Mouse (Mus musculus): ENCODE measurements around the gene Yipf4. TPM values are rescaled to one million over a fixed set of nuclear protein-coding genes. Genes with fewer than 3 reads are reported as not detected.
A peak's percentile ranks its signal among the peaks of the same experiment; 100 is the strongest.

Gene Yipf4
- total RNA-seq, 1 experiment from 2014 or later, result 82.9 TPM

DNA sequence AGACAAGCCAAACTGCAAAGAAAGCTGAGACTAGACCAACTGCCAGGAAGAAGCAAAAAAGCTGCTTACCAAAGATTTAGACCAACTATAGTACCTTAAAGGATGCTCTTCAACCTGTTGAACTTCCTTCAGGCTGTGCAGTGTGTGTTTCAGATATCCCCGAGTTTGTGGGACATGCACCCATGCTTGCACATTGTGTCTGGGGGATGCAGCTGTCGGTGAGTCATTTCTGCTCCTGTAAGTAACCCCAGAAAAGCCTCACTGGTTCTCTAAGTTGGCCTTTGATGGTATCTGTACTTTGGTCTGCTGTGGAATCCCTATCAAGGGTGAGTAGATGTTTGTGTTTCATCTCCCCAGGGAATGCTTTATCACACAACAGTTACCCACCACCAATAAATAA is 23.0 kb downstream of the Yipf4 start:
- ATAC-seq (replicated peaks; ENCODE audit: insufficient number of reproducible peaks, low FRiP score, low TSS enrichment, poor library complexity, severe bottlenecking), result no peak

DNA sequence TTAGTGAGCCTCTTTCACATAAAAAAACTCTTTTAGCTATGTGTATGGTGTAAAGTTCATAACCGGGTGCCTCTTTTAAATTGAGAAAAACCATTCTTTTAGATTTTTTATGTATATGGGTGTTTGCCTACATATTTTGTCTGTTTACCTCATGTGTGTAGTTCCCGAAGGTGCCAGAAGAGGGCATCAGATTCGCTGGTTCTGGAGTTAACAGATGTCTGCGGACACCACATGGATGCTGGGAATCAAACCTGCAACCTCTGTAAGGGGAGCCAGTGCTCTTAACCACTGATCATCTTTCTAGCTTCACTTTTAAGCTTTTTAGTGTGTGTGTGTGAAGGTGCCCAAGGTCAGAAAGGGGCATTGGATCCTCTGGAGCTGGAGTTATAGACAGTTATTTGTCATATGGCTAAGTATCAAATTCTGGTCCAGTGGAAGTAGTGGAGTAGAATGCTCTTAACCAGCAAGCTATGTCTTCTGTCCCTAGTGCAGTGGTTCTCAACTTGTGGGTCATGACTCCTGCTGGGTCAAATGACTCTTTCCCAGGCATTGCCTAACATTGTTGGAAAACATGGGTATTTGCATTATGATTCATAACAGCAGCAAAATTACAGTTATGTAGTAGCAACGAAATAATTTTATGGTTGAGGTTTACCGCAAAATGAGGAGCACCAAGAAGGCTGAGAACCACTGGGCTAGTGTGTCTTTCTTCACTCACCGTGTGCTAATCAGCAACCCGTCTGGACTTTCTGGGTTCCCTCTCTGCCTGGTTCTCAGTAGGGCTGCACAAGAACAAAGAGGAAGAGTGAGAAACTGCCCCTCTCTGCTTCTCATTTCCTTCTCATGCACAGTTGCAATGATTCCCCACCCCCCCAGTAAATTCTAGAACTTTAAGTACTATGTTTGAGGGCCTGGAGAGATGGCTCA is 33.8 kb downstream of the Yipf4 start:
- peak; percentile 52 for ATAC-seq (replicated peaks; ENCODE audit: insufficient number of reproducible peaks, low FRiP score, low TSS enrichment, poor library complexity, severe bottlenecking)

DNA sequence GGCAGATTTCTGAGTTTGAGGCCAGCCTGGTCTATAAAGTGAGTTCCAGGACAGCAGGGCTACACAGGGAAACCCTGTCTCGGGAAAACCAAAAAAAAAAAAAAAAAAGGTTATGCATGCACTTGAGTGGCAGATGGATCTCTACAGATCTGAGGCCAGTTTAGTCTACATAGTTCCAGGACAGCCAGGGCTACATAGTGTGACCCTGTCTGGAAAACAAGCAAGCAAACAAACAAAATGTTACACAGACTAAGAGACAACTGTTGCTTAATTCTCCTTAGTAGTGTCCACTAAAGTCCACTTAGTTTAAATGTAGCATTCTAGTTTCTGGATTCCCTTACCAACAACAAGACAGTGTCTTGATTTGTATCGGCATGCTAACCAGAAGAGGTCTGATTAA is 36.8 kb downstream of the Yipf4 start:
- no peak for ATAC-seq (replicated peaks; ENCODE audit: insufficient number of reproducible peaks, low FRiP score, low TSS enrichment, poor library complexity, severe bottlenecking)

DNA sequence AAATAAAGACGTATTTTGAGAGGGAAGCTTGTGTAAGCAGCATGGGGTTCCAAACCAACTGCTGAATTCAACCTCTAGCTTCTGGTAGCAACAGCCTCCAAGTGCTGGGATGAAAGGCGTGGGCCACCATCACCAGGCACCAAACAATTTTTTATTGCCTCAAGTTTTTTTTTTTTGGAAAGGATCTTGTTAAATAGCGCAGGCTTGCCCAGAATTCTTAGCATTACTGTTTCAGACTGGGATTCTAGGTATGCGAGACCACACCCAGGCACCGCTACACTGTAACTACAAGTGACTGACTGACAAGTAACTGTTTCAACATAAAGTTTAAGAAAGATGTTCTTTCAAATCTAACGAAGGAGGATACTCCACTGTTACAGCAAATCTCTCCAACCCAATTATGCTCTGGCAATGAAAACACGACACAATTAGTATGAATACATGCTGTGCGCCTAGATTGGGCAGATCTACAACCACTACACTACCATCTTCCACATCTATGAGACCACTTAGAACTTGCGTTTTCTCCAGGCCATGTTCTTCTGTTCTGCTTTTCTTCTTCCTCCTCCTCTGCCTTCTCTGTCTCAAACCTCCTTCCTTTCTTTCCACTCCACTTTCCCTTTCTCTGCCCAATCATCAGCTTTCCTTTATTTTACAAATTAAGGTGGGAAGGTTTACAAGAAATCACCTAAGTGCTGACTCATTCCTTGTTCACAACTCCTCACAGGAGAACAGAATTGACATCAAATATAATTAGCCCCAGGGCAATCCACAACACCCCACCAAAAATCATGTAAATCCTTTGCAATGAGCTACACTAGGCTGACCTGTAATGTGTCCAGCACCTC is 37.7 kb downstream of the Yipf4 start:
- ATAC-seq (replicated peaks; ENCODE audit: insufficient number of reproducible peaks, low FRiP score, low TSS enrichment, poor library complexity, severe bottlenecking), result no peak

DNA sequence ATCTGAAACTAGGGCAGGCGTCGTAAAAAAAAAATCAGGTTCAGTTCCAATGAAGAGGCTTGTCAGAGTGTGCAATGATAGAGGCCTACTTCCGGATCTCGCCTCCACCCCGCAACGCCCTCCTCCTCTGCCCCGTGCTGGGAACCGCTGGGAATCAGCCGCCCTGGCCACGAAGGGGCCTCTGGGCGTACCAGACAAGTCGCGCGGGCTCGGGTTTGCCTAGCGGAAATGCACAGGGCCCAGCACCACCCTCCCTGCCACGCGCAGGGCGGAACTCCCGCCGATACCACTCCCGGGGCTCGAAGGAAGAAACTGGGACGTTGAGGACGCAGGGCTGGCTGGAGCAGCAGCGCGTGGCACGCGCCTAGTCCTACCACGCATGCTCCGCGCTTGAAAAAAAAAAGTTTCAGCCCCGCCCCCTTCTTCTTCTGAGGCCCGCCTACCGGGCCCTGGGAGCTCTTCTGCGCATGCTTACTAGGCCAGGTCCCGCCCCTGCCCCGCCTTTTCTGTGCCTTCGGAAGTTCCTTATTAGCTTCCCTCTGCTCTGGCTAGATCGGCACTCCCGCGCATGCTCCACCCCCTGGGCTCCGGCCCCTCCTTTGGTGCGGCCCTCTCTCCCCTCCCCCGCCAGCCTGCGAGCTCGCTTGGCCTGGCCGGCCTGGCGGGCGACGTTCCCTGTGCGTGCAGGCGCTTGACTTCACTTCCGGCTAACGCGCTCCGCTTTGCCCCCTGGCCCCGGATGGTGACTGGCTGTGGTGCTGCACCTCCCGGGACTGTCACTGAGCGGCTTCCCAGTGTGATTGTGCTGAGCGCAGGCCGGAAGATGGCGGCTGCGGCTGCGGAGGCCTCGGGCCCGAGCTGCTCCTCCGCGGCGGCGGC is 38.7 kb downstream of the Yipf4 start, which contains the start of gene Birc6:
TSS of gene Birc6 (plus strand) at position 567 of the 879 bp plus-strand sequence.
- ATAC-seq (replicated peaks; ENCODE audit: insufficient number of reproducible peaks, low FRiP score, low TSS enrichment, poor library complexity, severe bottlenecking), result peak; percentile 85

DNA sequence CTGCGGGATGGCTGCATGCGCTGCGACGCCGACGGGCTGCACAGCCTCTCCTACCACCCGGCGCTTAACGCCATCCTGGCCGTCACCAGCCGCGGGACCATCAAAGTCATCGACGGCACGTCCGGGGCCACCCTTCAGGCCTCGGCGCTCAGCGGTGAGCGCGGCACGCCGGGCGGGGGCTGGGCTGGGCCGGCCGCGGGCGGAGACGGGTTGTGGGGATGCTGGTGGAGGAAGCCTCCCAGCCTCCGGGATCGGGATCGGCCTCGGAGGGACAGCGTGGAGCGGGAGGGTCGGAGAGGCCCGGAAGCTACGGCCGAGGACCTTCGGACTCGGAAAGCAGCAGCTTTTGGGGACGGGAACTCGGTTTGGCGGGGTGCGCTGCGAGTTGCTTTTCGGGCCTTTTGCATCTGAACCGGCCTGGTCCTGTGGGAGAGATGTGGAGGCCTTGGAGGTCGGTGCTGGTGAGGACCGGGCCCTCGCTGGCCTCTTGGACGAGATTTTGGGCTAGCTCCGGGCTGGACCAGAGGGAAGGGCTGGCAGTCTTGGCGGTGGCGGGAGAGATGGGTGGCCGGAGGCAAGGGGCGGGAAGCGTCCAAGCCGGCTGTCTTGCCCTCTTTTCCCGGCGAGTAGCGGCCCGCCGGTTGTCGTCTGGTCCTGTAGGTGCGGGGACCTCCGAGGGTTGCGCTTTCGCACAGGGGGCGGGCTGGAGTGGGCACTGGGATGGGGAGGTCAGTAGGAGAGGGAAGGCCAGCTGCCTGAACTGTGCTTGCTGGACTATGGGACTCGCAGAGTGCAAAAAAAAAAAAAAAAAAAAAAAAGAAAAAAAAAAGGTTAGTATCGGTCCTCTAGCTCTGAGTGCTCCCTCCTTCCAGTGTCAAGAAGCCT is 39.6 kb downstream of the Yipf4 start:
- peak; percentile 7; the same call in 1 of the 2 replicates for ATAC-seq (replicated peaks; ENCODE audit: insufficient number of reproducible peaks, low FRiP score, low TSS enrichment, poor library complexity, severe bottlenecking)

DNA sequence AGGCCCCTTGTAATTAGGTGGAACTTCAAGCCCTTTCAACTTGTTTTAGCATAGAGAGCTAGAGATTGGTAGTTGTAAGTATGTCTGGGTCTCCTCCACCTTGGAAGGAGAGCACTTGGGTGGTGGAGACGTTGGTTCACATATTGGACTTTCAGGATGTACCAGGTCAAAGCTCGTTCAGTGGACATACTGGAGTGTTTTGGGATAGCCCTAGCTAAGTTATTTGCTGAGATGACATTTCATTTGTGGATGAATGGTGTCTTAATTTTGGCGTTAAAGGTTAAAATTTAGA is 40.2 kb downstream of the Yipf4 start:
- ATAC-seq (replicated peaks; ENCODE audit: insufficient number of reproducible peaks, low FRiP score, low TSS enrichment, poor library complexity, severe bottlenecking), result no peak

DNA sequence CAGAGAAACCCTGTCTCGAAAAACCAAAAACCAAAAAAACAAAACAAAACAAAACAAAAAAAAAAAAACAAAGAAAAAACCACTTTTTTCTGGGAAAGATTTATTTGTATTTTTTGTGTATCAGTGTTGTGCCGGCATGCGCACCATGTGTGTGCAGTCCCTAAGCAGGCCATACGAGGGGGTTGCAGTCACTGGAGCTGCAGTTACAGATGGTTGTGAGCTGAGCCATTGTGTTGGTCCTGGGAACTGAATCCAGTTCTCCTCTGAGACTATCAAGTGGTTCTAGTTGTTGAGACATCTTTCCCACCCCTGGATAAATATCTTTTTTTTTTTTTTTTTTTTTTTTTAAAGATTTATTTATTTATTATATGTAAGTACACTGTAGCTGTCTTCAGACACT is 45.7 kb downstream of the Yipf4 start:
- no peak for ATAC-seq (replicated peaks; ENCODE audit: insufficient number of reproducible peaks, low FRiP score, low TSS enrichment, poor library complexity, severe bottlenecking)

DNA sequence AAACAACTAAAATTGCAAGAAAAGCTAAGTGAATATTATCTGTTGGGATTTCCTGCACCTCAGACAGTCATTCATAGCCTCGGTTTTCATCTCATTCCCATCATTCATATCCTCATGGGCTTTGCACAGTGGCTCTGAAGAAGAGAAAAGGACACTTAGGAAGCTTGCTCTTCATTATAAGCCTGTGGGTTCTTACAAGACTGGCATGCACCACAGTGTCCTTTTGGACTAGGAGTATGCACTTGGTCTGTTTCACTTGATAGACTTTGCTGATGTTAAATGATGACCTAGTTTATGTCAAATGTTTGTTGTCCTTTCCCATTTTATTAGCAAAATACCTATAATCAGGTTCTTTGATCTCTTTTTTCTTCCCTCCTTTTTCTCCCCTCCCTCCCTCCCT is 48.2 kb downstream of the Yipf4 start:
- ATAC-seq (replicated peaks; ENCODE audit: insufficient number of reproducible peaks, low FRiP score, low TSS enrichment, poor library complexity, severe bottlenecking), result no peak

DNA sequence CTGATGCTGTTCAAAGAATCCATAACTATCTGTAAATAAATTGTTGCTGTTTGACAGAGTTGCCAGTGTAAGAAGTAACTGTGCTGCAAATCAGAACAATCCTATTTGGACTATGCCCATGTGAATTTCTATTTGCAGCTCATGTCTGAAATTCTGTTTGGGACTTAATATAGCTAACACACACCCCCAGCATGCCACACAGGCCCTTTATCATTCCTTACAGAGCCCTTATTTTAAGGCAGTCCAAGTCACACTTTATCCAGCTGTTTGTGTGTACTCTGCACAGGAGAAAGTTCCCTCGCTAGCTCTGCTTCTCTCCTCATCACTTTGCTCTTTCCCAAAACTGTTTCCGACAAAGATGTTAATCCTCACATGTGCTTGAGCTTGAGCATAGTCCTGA is 54.3 kb downstream of the Yipf4 start:
- no peak for ATAC-seq (replicated peaks; ENCODE audit: insufficient number of reproducible peaks, low FRiP score, low TSS enrichment, poor library complexity, severe bottlenecking)

Other genes with a start within 250 kb of the Yipf4 start
- gene Memo1, start 194.0 kb upstream of the Yipf4 start, total RNA-seq (2017), result 31.5 to 57.2 TPM (median 39.3 TPM) in 3 replicates
- gene Dpy30, start 165.5 kb upstream of the Yipf4 start, total RNA-seq (2017), result 18.9 to 40.3 TPM (median 27.6 TPM) in 3 replicates
- gene Spast, start 150.5 kb upstream of the Yipf4 start, total RNA-seq (2017), result 44.4 to 55.2 TPM (median 54.8 TPM) in 3 replicates
- gene Slc30a6, start 93.9 kb upstream of the Yipf4 start, total RNA-seq (2017), result 9.7 to 17.0 TPM (median 10.1 TPM) in 3 replicates
- gene Nlrc4, start 30.4 kb upstream of the Yipf4 start, total RNA-seq (2017), result 16.7 to 19.4 TPM (median 18.0 TPM) in 3 replicates
- gene Birc6, start 38.8 kb downstream of the Yipf4 start, total RNA-seq (2017), result 218 to 376 TPM (median 222 TPM) in 3 replicates
- gene Ttc27, start 228.2 kb downstream of the Yipf4 start, total RNA-seq (2017), result 11.5 to 23.4 TPM (median 16.9 TPM) in 3 replicates